Mouse (Mus musculus) embryonic fibroblast, embryonic 13.5 days (primary cell): ENCODE measurements at regions not wholly inside any gene's neighbourhood (a gene's known extent, or its start where the extent isn't known, plus 50 kb on each side); places are given as distances from the start of the nearest gene placed in this dataset.

Source experiments
- H3K27ac ChIP-seq: 2 replicates; pipeline ENCODE4 v1.5.1; 2012; ENCODE audit warnings: low read length, control low read depth, inconsistent platforms; ENCODE audit not compliant: insufficient read depth
- H3K4me1 ChIP-seq: 2 replicates; pipeline ENCODE4 v1.6.1; 2011; ENCODE audit warnings: low read length; ENCODE audit not compliant: control insufficient read depth, insufficient read depth
- H3K4me3 ChIP-seq: 2 replicates; pipeline ENCODE4 v1.5.1; 2011; ENCODE audit warnings: mild to moderate bottlenecking, control low read depth, low read length; ENCODE audit not compliant: insufficient read depth
- CTCF ChIP-seq: IDR thresholded peaks from 2 replicates; pipeline ENCODE4 v1.5.1; 2011; ENCODE audit warnings: mild to moderate bottlenecking, control low read depth, low read length, moderate library complexity, borderline replicate concordance; ENCODE audit not compliant: insufficient read depth
- POLR2A ChIP-seq: IDR thresholded peaks from 2 replicates; pipeline ENCODE4 v1.6.1; 2011; ENCODE audit warnings: low read depth, mild to moderate bottlenecking, control low read depth, low read length, moderate library complexity

GRCm38 (mm10) chr7:58557535-58557934 is 98.4 kb upstream of the Atp10a start:
- Histone ChIP-seq H3K4me3 (no peak overlapping the region), H3K4me1 (no peaks in the 10 kb centered on the region), H3K27ac (no peak overlapping the region)
- no peak for TF ChIP-seq POLR2A
- TF ChIP-seq CTCF: no peak

- TF ChIP-seq POLR2A: no peak
- no peak for TF ChIP-seq CTCF
- no peak overlapping the region for H3K27ac ChIP-seq
- no peak overlapping the region for H3K4me3 ChIP-seq
Observed at GRCm38 (mm10) chr7:58568807-58569206, 87.2 kb upstream of the Atp10a start.

GRCm38 (mm10) chr7:58584241-58584820 is 71.6 kb upstream of the Atp10a start:
- TF ChIP-seq POLR2A: no peak
- peak; percentile 94 for TF ChIP-seq CTCF
- H3K27ac ChIP-seq: no peak overlapping the region
- no peak overlapping the region for H3K4me3 ChIP-seq
- peaks cover 7% of the 10 kb centered on the region for H3K4me1 ChIP-seq

More at GRCm38 (mm10) chr7:58568807-58569206, 87.2 kb upstream of the Atp10a start:
- H3K4me1 ChIP-seq: no peaks in the 10 kb centered on the region

GRCm38 (mm10) chr7:58585626-58586256 is 70.2 kb upstream of the Atp10a start:
- H3K27ac ChIP-seq: peak overlapping the region; percentile 13
- TF ChIP-seq POLR2A (no peak), CTCF (no peak)
- H3K4me3 ChIP-seq: no peak overlapping the region
- peaks cover 7% of the 10 kb centered on the region for H3K4me1 ChIP-seq

- no peak overlapping the region for H3K27ac ChIP-seq
- H3K4me1 ChIP-seq: no peaks in the 10 kb centered on the region
- TF ChIP-seq CTCF (no peak), POLR2A (no peak)
- H3K4me3 ChIP-seq: no peak overlapping the region
Observed at GRCm38 (mm10) chr7:58595951-58596350, 60.0 kb upstream of the Atp10a start.
